Comparison of ENCODE assay signal across 7 mouse cellular contexts in the genomic region with DNA sequence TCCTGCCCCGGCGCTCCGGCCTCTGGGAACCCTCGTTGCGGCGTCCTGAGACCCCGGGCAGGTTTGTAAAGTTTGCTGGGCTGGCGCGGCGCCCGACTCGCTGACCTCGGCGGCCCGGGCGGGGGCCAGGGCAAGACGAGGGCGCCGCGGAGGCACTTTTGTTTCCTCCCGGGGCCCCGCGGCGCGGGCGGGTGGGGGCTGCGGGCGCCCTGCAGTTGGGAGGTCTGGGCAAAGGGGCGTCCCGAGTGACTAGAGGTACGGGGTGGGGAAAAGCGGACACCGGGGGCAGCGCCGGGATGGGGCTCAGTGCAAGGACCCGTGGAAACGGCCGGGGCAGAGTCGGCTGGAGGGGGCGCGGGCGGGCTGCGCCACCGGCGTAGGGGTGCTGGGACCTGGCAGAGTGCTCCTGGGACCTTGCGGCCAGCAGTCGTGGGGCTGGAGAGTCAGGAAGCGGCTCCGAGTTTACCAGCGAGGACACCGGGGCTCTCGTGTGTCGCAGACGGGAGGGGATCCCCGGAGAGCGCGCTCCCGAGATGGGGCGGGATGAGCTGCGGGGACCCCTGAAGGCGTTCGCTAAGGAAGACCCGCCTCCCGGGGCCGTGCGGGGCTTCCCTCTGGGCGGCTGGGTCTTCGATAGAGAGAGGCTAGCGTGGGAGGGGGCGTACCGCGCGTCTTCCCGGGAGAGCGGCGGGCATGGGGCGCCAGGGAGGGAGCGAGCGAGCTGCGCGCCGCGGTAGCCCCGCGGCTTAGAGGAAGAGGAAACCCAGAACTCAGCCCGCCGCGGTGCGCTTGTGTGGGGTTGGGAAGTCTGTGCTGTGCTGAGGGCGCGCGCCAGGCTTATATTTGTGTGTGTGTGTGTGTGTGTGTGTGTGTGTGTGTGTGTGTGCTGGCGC. TPM values are rescaled to one million over a fixed set of nuclear protein-coding genes. Genes with fewer than 3 reads are reported as not detected.
DNase-seq lines count a peak whose midpoint lies in the region; ATAC-seq lines count a peak whose summit lies in the region.

No protein-coding gene starts in this region.

- peak; percentile 47 for DNase-seq in WW6 (ENCODE audit: low read depth, low spot score)
- DNase-seq in cerebellum, postnatal 10 days, result peak; percentile 61 to 66
- DNase-seq in gastrocnemius, postnatal 10 days, result peak; percentile 70
- DNase-seq in induced T-regulatory cell, adult 2 months (ENCODE audit: low read depth), result peak; percentile 82
- peak; percentile 63 to 71 for DNase-seq in spleen, postnatal 10 days (ENCODE audit: low spot score in 2 of 2)

- under 1% methylated on average over 92 of the region's 93 CpGs for WGBS in limb, embryonic 15.5 days
- WGBS in midbrain, embryonic 15.5 days, result under 1% methylated on average over 92 of the region's 93 CpGs

- H3K4me2 ChIP-seq in limb, embryonic 15.5 days, result peak overlapping the region; percentile 98
- peak overlapping the region; percentile 97 for H3K4me2 ChIP-seq in midbrain, embryonic 15.5 days

- no peaks in the 10 kb centered on the region for H3K36me3 ChIP-seq in limb, embryonic 15.5 days
- H3K36me3 ChIP-seq in midbrain, embryonic 15.5 days (replicated peaks), result no peaks in the 10 kb centered on the region

- peak overlapping the region; percentile 72 for H3K9ac ChIP-seq in limb, embryonic 15.5 days
- H3K9ac ChIP-seq in midbrain, embryonic 15.5 days, result peak overlapping the region; percentile 61

- peaks cover 21% of the 10 kb centered on the region for H3K4me1 ChIP-seq in limb, embryonic 15.5 days
- H3K4me1 ChIP-seq in midbrain, embryonic 15.5 days, result peaks cover 13% of the 10 kb centered on the region

- 0 out of 2 replicates have a peak, but pooled peaks have one; percentile 55 for ATAC-seq in limb, embryonic 15.5 days (ENCODE audit: insufficient number of reproducible peaks, low FRiP score, low TSS enrichment, low read depth)
- peak; percentile 87 for ATAC-seq in midbrain, embryonic 15.5 days (replicated peaks)

- H3K27ac ChIP-seq in limb, embryonic 15.5 days, result peak overlapping the region; percentile 82
- peak overlapping the region; percentile 74 for H3K27ac ChIP-seq in midbrain, embryonic 15.5 days

- H3K4me3 ChIP-seq in limb, embryonic 15.5 days, result peak overlapping the region; percentile 66
- peak overlapping the region; percentile 73 for H3K4me3 ChIP-seq in midbrain, embryonic 15.5 days

- H3K27me3 ChIP-seq in limb, embryonic 15.5 days, result peaks cover 6% of the 10 kb centered on the region; the same call in 1 of the 2 replicates
- H3K27me3 ChIP-seq in midbrain, embryonic 15.5 days (replicated peaks), result peaks cover 11% of the 10 kb centered on the region

- no peaks in the 10 kb centered on the region for H3K9me3 ChIP-seq in limb, embryonic 15.5 days
- H3K9me3 ChIP-seq in midbrain, embryonic 15.5 days, result no peaks in the 10 kb centered on the region

RNA-seq across cellular contexts. Expression of a gene that starts 0.6 kb away (rescaled TPM):
- 10 to 100 TPM; 13.0 to 21.5 TPM for total RNA-seq in gastrocnemius, postnatal 10 days (2021)
- 17.4 and 21.1 TPM in 2 replicates for polyA plus RNA-seq in limb, embryonic 15.5 days (2015; fragmentation: Nextera tagmentation; extraction: Ambion mirVana)
- 37.3 and 38.3 TPM in 2 replicates for polyA plus RNA-seq in midbrain, embryonic 15.5 days (2015; fragmentation: Nextera tagmentation; extraction: Ambion mirVana)

Comparison
In these comparisons a context has a peak if more than half of its experiments do, and no peak if none do; other contexts are left out.
1. Peak in every context shown above with its lines: DNase-seq, ATAC-seq, H3K4me3 ChIP-seq and H3K27ac ChIP-seq.